Mouse (Mus musculus) monocyte, adult 2 months (primary cell): ENCODE results near the gene Abi1.
"Not testable (repeated sequence)": the region's sequence is repeated elsewhere in the genome, so short reads cannot be mapped to it uniquely, and the experiment has no call there.

Experiments used
- DNase-seq, 2 experiments: peaks; one replicate each; pipeline ENCODE4 v3.0.0; 2022; ENCODE audit warnings: low spot score in 2 of 2, low read depth in 1 of 2

Abi1 gene

GRCm38 (mm10) chr2:23040001-23040646 is at the start of gene Abi1:
TSS of gene Abi1 (minus strand) at chr2:23040241.
- peak; percentile 86 to 87 for DNase-seq

- no peak for DNase-seq
Measured at GRCm38 (mm10) chr2:23084540-23084939, 44.5 kb upstream of the Abi1 start.

DNA sequence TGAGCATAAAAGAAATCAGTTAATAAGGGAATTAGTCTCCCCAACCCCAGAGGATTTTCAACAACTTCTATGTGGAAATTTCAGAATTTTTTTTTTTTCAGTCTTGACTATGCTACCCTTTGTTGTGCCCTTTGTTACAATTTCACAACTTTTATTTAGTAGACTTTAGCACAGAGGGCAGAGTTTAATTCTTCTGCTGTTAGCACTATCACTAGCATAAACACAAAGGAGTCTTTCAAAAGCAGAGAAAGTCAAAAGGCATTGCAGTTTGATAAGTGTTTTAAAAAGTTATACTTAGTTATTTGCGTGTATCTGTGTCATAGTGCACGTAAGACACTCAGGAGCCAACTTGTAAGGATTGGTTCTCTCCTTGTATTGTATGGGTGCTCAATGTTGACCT is 38.5 kb upstream of the Abi1 start:
- DNase-seq: no peak

GRCm38 (mm10) chr2:23077693-23078092 is 37.7 kb upstream of the Abi1 start:
- DNase-seq: no peak

- DNase-seq: no peak
Measured at GRCm38 (mm10) chr2:23076783-23077182, 36.7 kb upstream of the Abi1 start.

DNA sequence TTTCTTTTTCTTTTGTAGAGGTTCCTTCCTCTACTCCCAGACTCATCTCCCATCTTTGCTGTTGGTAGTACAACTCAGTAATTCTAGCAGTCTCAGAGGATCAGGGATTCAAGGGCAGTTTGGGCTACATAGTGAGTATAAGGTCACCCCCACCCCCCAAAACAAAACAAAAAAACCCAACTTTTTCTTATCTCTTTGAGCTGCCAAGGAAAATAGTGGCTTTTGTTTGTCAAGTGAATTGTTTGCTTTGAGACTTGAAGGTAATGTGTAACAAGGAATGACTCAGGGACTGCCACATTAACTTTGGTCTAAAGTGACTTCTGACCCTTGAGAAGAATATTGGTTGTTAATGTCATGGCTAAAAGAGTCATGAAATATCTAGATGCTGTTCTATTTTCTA is 35.8 kb upstream of the Abi1 start:
- no peak for DNase-seq

DNA sequence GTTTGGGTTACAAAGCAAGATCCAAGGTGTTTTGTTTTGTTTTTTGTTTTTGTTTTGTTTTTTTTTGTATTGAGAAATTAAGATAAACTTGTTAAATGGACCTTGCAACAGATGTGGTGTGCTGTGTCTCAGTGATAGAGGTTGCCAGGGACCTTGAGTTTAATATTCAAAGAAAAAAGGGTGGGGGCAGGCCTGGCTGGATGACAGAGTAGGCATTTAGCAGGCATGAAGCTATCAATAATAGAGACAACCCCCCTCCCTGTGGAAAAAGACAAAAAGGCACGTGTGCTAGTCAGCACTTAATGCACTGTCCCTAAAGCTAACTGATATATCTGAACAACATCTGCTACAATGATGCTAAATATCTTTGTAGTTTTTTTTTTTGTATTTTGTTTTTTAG is 31.4 kb upstream of the Abi1 start:
- DNase-seq: no peak

DNA sequence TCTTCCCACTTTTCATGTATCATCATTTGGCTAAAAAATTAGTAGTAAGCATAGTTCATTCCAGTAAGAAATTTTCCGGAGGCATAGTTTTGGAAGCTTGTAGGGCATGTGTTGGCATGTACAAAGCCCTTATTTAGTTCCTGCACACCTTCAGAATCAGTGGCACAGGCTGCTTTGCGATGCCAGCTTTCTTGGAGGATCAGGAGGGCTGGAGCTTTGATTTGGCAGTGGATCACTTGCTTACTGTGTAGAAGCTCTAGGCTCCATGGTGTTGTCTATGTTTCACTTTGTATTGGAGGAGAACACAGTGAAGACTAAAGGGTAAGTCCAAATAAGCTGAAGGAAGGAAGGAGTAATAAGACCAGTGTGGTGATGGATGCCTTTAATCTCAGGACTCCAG is 30.4 kb upstream of the Abi1 start:
- no peak for DNase-seq

- DNase-seq: peak; percentile 74 to 92
Measured at GRCm38 (mm10) chr2:23068894-23069744, 29.1 kb upstream of the Abi1 start.

- no peak for DNase-seq
Measured at GRCm38 (mm10) chr2:23068370-23068737, 28.3 kb upstream of the Abi1 start.

DNA sequence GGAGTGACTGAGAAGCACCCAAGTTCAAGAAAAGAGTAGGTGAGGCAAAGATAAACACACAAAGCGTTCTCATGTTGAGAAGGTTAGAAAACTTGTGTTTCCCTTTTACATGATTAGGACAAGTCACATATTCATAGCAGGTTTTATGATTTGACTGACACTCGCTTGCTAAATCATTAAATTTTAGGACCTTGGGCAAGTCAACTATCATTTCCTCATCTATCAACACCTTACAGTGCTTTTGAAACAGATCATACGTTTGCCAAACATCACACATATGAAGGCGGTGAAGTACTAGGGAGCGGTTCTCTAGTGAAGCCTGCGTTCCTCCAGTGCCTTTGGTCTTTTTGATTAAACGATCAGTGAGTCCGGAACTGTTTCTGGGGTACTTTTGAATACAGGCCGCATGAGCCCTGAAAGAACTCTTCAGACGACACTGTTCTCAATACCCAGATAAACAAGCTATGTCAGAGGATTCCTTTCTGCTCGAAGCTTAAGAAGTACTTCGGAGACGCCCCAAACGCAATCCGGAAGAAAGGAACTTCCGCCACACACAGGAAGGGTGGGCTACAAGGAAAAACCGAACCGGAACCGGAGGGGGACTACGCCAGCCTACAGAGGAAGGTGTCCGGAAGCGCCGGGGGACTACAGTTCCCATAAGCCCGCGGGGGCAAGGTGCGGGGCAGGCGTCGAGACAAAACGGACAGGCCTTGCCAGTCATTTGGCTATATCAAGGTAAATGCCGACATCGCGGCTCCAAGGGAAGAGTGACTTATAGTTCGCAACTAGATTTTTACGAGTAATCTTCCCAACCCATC is 27.7 kb upstream of the Abi1 start, which contains the start of gene Acbd5:
Acbd5 (plus strand) TSS at position 616 of the 818 bp plus-strand sequence.
- peak; percentile 85 to 87 for DNase-seq

- DNase-seq: peak; percentile 67 to 69
Measured at GRCm38 (mm10) chr2:23052523-23052922, 12.5 kb upstream of the Abi1 start.

- no peak for DNase-seq
Measured at GRCm38 (mm10) chr2:23051890-23052289, 11.8 kb upstream of the Abi1 start.

GRCm38 (mm10) chr2:23048006-23048405 is 8.0 kb upstream of the Abi1 start:
- peak in 1 of 2 experiments; percentile 24 for DNase-seq

DNA sequence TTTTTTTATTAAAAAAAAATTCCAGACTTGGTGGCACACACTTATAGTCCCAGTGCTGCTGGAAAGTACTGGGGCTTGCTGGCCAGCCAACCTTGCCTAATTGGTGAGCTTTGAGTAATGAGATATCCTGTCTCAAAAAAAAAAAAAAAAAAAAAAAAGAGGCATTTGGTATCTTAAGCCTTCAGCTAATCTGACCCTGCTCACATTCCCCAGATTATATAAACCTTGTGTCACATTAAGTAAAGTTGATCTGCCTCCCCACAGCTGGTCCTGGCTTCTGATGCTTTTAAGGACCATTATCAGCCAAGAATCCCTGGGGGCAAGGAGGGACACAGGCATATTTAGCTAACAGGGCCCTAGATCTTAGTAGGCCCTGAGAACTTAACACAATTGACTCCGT is 5.7 kb upstream of the Abi1 start:
- no peak for DNase-seq

DNA sequence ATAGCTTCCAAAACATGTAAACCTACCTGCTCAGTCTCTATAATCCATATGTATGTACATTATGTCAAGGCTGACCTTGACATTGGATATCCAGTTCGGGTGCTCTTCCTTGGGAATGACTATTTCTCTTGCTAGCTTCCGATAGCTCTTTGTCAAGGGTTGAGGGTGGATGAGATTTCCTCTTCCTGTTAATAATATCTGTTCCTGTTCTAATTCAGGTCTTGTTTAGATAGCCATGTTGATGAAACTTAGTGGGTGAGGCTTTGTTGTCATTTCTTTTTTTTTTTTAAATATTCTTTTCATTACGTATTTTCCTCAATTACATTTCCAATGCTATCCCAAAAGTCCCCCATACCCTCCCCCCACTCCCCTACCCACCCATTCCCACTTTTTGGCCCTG is 2.1 kb upstream of the Abi1 start:
- DNase-seq: no peak

- peak; percentile 18 to 27 for DNase-seq
Measured at GRCm38 (mm10) chr2:23041457-23041856, 1.4 kb upstream of the Abi1 start.

DNA sequence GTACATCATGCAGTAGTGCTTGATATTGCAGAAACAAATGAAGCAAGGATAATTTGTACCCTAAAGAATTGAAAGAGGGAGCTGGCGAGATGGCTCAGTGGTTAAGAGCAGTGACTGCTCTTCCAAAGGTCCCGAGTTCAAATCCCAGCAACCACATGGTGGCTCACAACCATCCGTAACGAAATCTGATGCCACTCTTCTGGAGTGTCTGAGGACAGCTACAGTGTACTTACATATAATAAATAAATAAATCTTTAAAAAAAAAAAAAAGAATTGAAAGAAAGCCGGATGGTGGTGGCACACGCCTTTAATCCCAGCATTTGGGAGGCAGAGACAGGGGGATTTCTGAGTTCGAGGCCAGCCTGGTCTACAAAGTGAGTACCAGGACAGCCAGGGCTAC is 649 bp upstream of the Abi1 start:
- not testable (repeated sequence) for DNase-seq

- DNase-seq: peak; percentile 1 to 26
Measured at GRCm38 (mm10) chr2:23039082-23040000, 700 bp downstream of the Abi1 start.

DNA sequence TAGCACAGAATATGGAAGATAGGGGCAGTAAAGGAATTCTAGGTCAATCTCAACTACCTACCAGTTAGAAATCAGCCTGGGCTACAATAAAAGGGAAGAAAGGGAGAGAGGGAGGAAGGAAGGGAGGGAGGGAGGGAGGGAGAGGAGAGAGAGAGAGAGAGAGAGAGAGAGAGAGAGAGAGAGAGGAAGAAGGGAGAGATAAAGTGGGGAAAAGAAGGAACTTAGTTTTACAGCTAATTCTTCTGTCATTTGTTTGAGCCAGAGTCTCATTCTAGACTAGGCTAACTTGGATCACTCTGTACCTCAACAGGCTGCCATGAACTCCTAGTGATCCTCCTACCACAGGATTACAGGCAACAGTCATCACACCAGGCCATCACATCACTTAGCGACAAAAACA is 4.6 kb downstream of the Abi1 start:
- no peak for DNase-seq
